In genomic region chr3:123506699-123507662, GRCm38 (mm10) we compare ENCODE assay signal across 8 mouse cellular contexts.
DNase-seq lines count a peak whose midpoint lies in the region; ATAC-seq and TF ChIP-seq lines count a peak whose summit lies in the region.

No protein-coding gene starts in this region.

- peak overlapping the region; percentile 62 for H3K4me2 ChIP-seq in hindbrain, embryonic 13.5 days

- no peak for DNase-seq in testis, postnatal 10 days (ENCODE audit: low spot score)
- DNase-seq in embryo, embryonic 9.5 days (ENCODE audit: extremely low spot score) = peak; percentile 34
- no peak for DNase-seq in right cerebral cortex, postnatal 36 days (ENCODE audit: low spot score in 2 of 2)
- no peak for DNase-seq in layer of hippocampus, adult 9-10 months (ENCODE audit: low spot score)
- no peak for DNase-seq in adrenal gland, postnatal 25 days

- peak overlapping the region; percentile 76 for H3K9ac ChIP-seq in hindbrain, embryonic 13.5 days

- H3K36me3 ChIP-seq in testis, adult 2 months (ENCODE audit: control insufficient read depth, insufficient read depth, low read length) = no peaks in the 10 kb centered on the region
- H3K36me3 ChIP-seq in hindbrain, embryonic 13.5 days = peaks cover 8% of the 10 kb centered on the region; the same call in 1 of the 2 replicates
- H3K36me3 ChIP-seq in macrophage (ENCODE audit: inconsistent target) = peaks cover 4% of the 10 kb centered on the region; the same call in 1 of the 2 replicates

- no peaks in the 10 kb centered on the region for H3K9me3 ChIP-seq in hindbrain, embryonic 13.5 days

- H3K4me1 ChIP-seq in testis, adult 2 months (ENCODE audit: control insufficient read depth, insufficient read depth, low read length) = peaks cover under 1% of the 10 kb centered on the region
- H3K4me1 ChIP-seq in hindbrain, embryonic 13.5 days (replicated peaks) = peaks cover 34% of the 10 kb centered on the region

- TF ChIP-seq CTCF in testis, adult 2 months (IDR thresholded peaks at IDR 0.05; ENCODE audit: control insufficient read depth, insufficient read depth, insufficient replicate concordance, low read depth, low read length) = no peak

- peaks cover 13% of the 10 kb centered on the region for H3K79me2 ChIP-seq in macrophage (ENCODE audit: inconsistent target)

- peak overlapping the region; percentile 76; the same call in 1 of the 2 replicates for H3K4me3 ChIP-seq in testis, adult 2 months (ENCODE audit: control insufficient read depth, low read depth, low read length)
- H3K4me3 ChIP-seq in hindbrain, embryonic 13.5 days = peak overlapping the region; percentile 54
- H3K4me3 ChIP-seq in macrophage (ENCODE audit: inconsistent target) = peak overlapping the region; percentile 80

- WGBS in hindbrain, embryonic 13.5 days = 4% methylated on average over 6 of the region's 6 CpGs
- 6% methylated on average over 6 of the region's 6 CpGs for WGBS in macrophage (ENCODE audit: missing documents)

- ATAC-seq in hindbrain, embryonic 13.5 days (ENCODE audit: low FRiP score) = no peak

- H3K27me3 ChIP-seq in testis, adult 2 months (ENCODE audit: control insufficient read depth, insufficient read depth, low read length) = no peaks in the 10 kb centered on the region
- H3K27me3 ChIP-seq in hindbrain, embryonic 13.5 days = no peaks in the 10 kb centered on the region

- no peak overlapping the region for H3K27ac ChIP-seq in testis, adult 2 months (ENCODE audit: control insufficient read depth, insufficient read depth, low read depth, low read length)
- H3K27ac ChIP-seq in hindbrain, embryonic 13.5 days = peak overlapping the region; percentile 84; the same call in 1 of the 2 replicates
- H3K27ac ChIP-seq in macrophage = peak overlapping the region; percentile 59

- TF ChIP-seq POLR2A in testis, adult 2 months (IDR thresholded peaks at IDR 0.05; ENCODE audit: control insufficient read depth, low read depth, low read length) = no peak
